Mouse (Mus musculus) liver, embryonic 14.5 days (tissue): ENCODE results near the gene Llph.

ENCODE experiments used
- CTCF ChIP-seq: IDR thresholded peaks from 2 replicates; pipeline ENCODE4 v1.5.1; 2016; ENCODE audit warnings: antibody characterized with exemption, low read depth, control low read depth
- EP300 ChIP-seq: IDR thresholded peaks from 2 replicates; pipeline ENCODE4 v1.6.1; 2016; ENCODE audit warnings: antibody characterized with exemption, low read depth

- TF ChIP-seq CTCF (no peak), EP300 (no peak)
Observed at GRCm38 (mm10) chr10:120271879-120272269, 45.0 kb downstream of the Llph start.
